Mouse (Mus musculus) MEL (cell line): ENCODE results near the gene Adcy1.

Experiments
- CTCF ChIP-seq, 3 experiments: IDR thresholded peaks in 2 of 3; conservative IDR thresholded peaks in 1 of 3; 2 replicates each; pipeline ENCODE4 v1.5.1; 2011 to 2012; ENCODE audit warnings: low read length in 3 of 3, low read depth in 2 of 3, mild to moderate bottlenecking in 2 of 3, improper control_type of control experiment in 1 of 3, inconsistent platforms in 1 of 3, mixed read lengths in 1 of 3, moderate library complexity in 1 of 3; ENCODE audit not compliant: control insufficient read depth in 1 of 3, insufficient read depth in 1 of 3, poor library complexity in 1 of 3, severe bottlenecking in 1 of 3
- ETS1 ChIP-seq: IDR thresholded peaks from 2 replicates; pipeline ENCODE4 v1.6.1; 2012; ENCODE audit warnings: low read depth, mild to moderate bottlenecking, inconsistent platforms, low read length, improper control_type of control experiment, moderate library complexity
- GATA1 ChIP-seq: IDR thresholded peaks from 2 replicates; pipeline ENCODE4 v1.6.1; 2011; ENCODE audit warnings: low read depth, low read length, improper control_type of control experiment
- MAFK ChIP-seq: IDR thresholded peaks from 2 replicates; pipeline ENCODE4 v1.6.1; 2011; ENCODE audit warnings: low read depth, mild to moderate bottlenecking, low read length, improper control_type of control experiment, borderline replicate concordance
- MAX ChIP-seq: IDR thresholded peaks from 2 replicates; pipeline ENCODE4 v1.6.1; 2011; ENCODE audit warnings: low read length, improper control_type of control experiment
- POLR2A ChIP-seq, 2 experiments: IDR thresholded peaks; 2 replicates each; pipeline ENCODE4 v1.6.1; 2011 to 2012; ENCODE audit warnings: low read length in 2 of 2, mild to moderate bottlenecking in 2 of 2, control low read depth in 1 of 2, improper control_type of control experiment in 1 of 2, low read depth in 1 of 2, moderate library complexity in 1 of 2; ENCODE audit not compliant: control insufficient read depth in 1 of 2, insufficient read depth in 1 of 2, poor library complexity in 1 of 2
- POLR2AphosphoS2 ChIP-seq: IDR thresholded peaks from 2 replicates; pipeline ENCODE4 v1.6.1; 2011; ENCODE audit warnings: low read length, improper control_type of control experiment
- RCOR1 ChIP-seq: IDR thresholded peaks from 2 replicates; pipeline ENCODE4 v1.6.1; 2012; ENCODE audit warnings: low read depth, mild to moderate bottlenecking, inconsistent platforms, low read length, improper control_type of control experiment
- SMC3 ChIP-seq: IDR thresholded peaks from 2 replicates; pipeline ENCODE4 v1.6.1; 2011; ENCODE audit warnings: low read depth, low read length, improper control_type of control experiment

DNA sequence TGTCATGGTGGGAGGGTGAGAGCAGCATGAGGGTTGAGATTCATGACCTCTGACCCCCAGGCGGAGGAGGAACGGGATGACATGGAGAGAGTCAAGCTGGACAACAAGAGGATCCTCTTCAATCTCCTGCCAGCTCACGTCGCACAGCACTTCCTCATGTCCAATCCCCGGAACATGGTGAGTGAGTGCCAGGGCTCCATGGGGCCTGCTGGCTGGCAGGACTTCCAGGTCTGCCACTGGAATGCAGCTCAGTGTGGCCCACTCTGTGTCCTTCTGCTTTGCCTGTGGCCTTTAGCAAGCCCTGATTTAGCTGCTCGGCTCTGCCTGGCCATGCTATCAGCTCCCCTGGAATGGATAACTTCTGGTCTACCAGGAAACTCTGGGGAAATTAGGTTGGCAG, 96.9 kb downstream of the Adcy1 start:
- TF ChIP-seq GATA1, result no peak
- no peak for TF ChIP-seq SMC3
- TF ChIP-seq ETS1, result no peak
- no peak for TF ChIP-seq MAX
- TF ChIP-seq CTCF (IDR thresholded peaks at IDR 0.05 in 2 of 3, conservative IDR thresholded peaks at IDR 0.05 in 1 of 3; ENCODE audit: control insufficient read depth in 1 of 3, insufficient read depth in 1 of 3, low read depth in 2 of 3, low read length in 3 of 3, poor library complexity in 1 of 3, severe bottlenecking in 1 of 3), result no peak
- TF ChIP-seq POLR2A (IDR thresholded peaks at IDR 0.05; ENCODE audit: control insufficient read depth in 1 of 2, insufficient read depth in 1 of 2, low read depth in 1 of 2, low read length in 2 of 2, poor library complexity in 1 of 2), result no peak
- TF ChIP-seq RCOR1, result no peak
- no peak for TF ChIP-seq POLR2AphosphoS2
- no peak for TF ChIP-seq MAFK
